Mouse (Mus musculus): ENCODE results near the gene Rbms1. TPM values are rescaled to one million over a fixed set of nuclear protein-coding genes. Genes with fewer than 3 reads are reported as not detected.
A peak's percentile ranks its signal among the peaks of the same experiment; 100 is the strongest.

Gene Rbms1
- polyA plus RNA-seq, 1 experiment from 2014 or later, result 77.3 TPM

DNA sequence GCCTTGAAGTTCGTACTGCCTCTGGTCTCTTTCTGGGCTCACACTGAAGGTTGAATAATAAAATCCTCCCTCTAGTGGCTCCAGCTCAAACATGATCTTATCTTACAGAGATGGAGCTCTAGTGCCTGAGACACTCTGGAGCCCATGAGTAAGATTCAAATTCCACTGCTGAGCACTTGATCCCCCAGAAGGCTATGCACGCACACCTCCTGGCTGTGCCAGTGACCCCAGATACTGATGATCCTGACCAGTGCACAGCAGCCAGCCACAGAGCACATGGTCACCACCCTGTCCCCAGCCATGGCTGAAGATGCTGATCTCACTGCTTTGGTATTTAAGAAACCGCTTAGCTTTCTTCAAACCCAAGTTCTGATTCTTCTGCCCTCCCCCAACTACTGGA, 215.4 kb downstream of the Rbms1 start:
- ATAC-seq (peak; percentile 96), DNase-seq (ENCODE audit: low read depth, low spot score) (peak; percentile 64)
- CTCF ChIA-PET, result interaction anchor here (0.7 to 3.0 kb wide), 14 partner anchors 12 to 708 kb away, joined by 3 to 12 read pairs (median 4); no protein-coding TSS in a partner anchor
- POLR2A ChIA-PET, result no interaction called here
- peak; percentile 68 for TF ChIP-seq CTCF (IDR thresholded peaks at IDR 0.05)
- in situ Hi-C loops (cut with MboI; ENCODE audit: low pct_unique_long_range_greater_than_20kb), result no loop called here
- H3K27me3 ChIP-seq, result no peaks in the 10 kb centered on the region

GRCm38 (mm10) chr2:60744674-60745073, 218.3 kb downstream of the Rbms1 start:
- ATAC-seq, result no peak
- in situ Hi-C loops (cut with MboI; ENCODE audit: low pct_unique_long_range_greater_than_20kb), result no loop called here
- no peak for DNase-seq (ENCODE audit: low read depth, low spot score)
- POLR2A ChIA-PET, result no interaction called here
- CTCF ChIA-PET, result interaction anchor here (0.8 to 1.1 kb wide), 2 partner anchors 12 to 15 kb away, joined by 3 read pairs; no protein-coding TSS in a partner anchor
- H3K27me3 ChIP-seq, result no peaks in the 10 kb centered on the region
- no peak for TF ChIP-seq CTCF (IDR thresholded peaks at IDR 0.05)

- in situ Hi-C loops (cut with MboI; ENCODE audit: low pct_unique_long_range_greater_than_20kb), result no loop called here
- ChIA-PET POLR2A (no interaction called here), CTCF (no interaction called here)
- DNase-seq (ENCODE audit: low read depth, low spot score) (no peak), ATAC-seq (no peak)
- H3K27me3 ChIP-seq, result no peaks in the 10 kb centered on the region
- TF ChIP-seq CTCF (IDR thresholded peaks at IDR 0.05), result no peak
Measured at GRCm38 (mm10) chr2:60739389-60740137, 223.4 kb downstream of the Rbms1 start.

- DNase-seq (ENCODE audit: low read depth, low spot score), result no peak
- no peak for ATAC-seq
- H3K27me3 ChIP-seq, result no peaks in the 10 kb centered on the region
- POLR2A ChIA-PET, result no interaction called here
- in situ Hi-C loops (cut with MboI; ENCODE audit: low pct_unique_long_range_greater_than_20kb), result no loop called here
- no peak for TF ChIP-seq CTCF (IDR thresholded peaks at IDR 0.05)
- CTCF ChIA-PET, result interaction anchor here (0.8 to 7.3 kb wide), 3 partner anchors 10 to 15 kb away, joined by 3 to 34 read pairs (median 5); no protein-coding TSS in a partner anchor
Measured at GRCm38 (mm10) chr2:60730929-60731328, 232.1 kb downstream of the Rbms1 start.

DNA sequence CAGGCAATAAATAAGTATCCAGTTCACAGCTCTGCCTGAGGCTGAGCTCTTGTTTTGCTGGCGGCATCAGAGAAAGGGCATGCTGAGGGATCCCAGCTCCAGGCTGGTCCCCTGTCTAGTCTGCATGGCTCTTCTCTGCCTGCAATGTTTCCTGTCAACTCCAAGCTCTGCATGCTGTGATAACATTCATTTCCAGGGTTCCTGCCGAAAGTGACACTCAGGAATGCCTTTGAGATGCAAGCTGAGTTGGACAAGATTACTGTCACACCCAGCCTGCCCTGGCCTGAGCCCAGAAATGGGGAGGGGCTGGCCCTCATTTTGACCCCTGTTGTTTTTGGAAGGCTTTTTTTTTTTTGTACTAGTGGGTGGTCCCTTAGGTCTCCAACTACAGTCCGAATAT, 233.0 kb downstream of the Rbms1 start:
- DNase-seq (ENCODE audit: low read depth, low spot score) (no peak), ATAC-seq (no peak)
- TF ChIP-seq CTCF (IDR thresholded peaks at IDR 0.05), result no peak

GRCm38 (mm10) chr2:60728902-60729585, 233.9 kb downstream of the Rbms1 start:
- DNase-seq (ENCODE audit: low read depth, low spot score) (no peak), ATAC-seq (no peak)
- in situ Hi-C loops (cut with MboI; ENCODE audit: low pct_unique_long_range_greater_than_20kb), result no loop called here
- ChIA-PET POLR2A (no interaction called here), CTCF (interaction anchor here (0.9 to 7.3 kb wide), 5 partner anchors 10 to 92 kb away, joined by 3 to 34 read pairs (median 6); no protein-coding TSS in a partner anchor)
- H3K27me3 ChIP-seq, result no peaks in the 10 kb centered on the region
- TF ChIP-seq CTCF (IDR thresholded peaks at IDR 0.05), result no peak

More for the DNA sequence above, 233.0 kb downstream of the Rbms1 start:
- ChIA-PET POLR2A (no interaction called here), CTCF (interaction anchor here (1.2 to 7.3 kb wide), 5 partner anchors 11 to 93 kb away, joined by 3 to 34 read pairs (median 6); no protein-coding TSS in a partner anchor)
- H3K27me3 ChIP-seq, result no peaks in the 10 kb centered on the region
- in situ Hi-C loops (cut with MboI; ENCODE audit: low pct_unique_long_range_greater_than_20kb), result no loop called here

DNA sequence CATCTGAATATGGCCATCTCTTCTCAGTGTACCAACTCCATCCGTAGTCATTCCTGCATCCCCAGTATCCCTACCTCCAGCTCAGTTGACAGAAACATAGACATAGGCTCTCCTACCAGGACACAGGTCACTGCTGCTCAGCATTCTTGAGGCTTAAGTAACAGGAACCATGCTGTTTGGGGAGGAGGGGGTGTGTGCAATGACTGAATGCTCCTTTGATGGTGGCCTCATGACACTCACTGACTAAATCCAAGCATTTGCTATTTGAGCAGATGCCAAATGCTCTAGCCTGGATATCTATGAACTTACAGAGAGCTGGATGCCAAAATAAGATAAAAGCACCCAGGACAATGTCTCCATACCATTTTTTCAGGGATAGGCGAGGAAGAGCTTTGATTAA, 238.3 kb downstream of the Rbms1 start:
- in situ Hi-C loops (cut with MboI; ENCODE audit: low pct_unique_long_range_greater_than_20kb), result no loop called here
- TF ChIP-seq CTCF (IDR thresholded peaks at IDR 0.05), result no peak
- ATAC-seq (no peak), DNase-seq (ENCODE audit: low read depth, low spot score) (no peak)
- H3K27me3 ChIP-seq, result no peaks in the 10 kb centered on the region
- POLR2A ChIA-PET, result interaction anchor here (1.3 kb wide), 1 partner anchor 21 kb away, joined by 3 read pairs; no protein-coding TSS in a partner anchor
- CTCF ChIA-PET, result interaction anchor here (0.8 to 1.0 kb wide), 2 partner anchors 11 to 730 kb away, joined by 3 read pairs; no protein-coding TSS in a partner anchor

GRCm38 (mm10) chr2:60722967-60723366, 240.0 kb downstream of the Rbms1 start:
- in situ Hi-C loops (cut with MboI; ENCODE audit: low pct_unique_long_range_greater_than_20kb), result no loop called here
- DNase-seq (ENCODE audit: low read depth, low spot score) (no peak), ATAC-seq (no peak)
- TF ChIP-seq CTCF (IDR thresholded peaks at IDR 0.05), result no peak
- H3K27me3 ChIP-seq, result no peaks in the 10 kb centered on the region
- ChIA-PET POLR2A (interaction anchor here (0.5 kb wide), 1 partner anchor 1100 kb away, joined by 6 read pairs; no protein-coding TSS in a partner anchor), CTCF (interaction anchor here (1.3 to 1.6 kb wide), 3 partner anchors 38 to 732 kb away, joined by 3 read pairs; no protein-coding TSS in a partner anchor)

DNA sequence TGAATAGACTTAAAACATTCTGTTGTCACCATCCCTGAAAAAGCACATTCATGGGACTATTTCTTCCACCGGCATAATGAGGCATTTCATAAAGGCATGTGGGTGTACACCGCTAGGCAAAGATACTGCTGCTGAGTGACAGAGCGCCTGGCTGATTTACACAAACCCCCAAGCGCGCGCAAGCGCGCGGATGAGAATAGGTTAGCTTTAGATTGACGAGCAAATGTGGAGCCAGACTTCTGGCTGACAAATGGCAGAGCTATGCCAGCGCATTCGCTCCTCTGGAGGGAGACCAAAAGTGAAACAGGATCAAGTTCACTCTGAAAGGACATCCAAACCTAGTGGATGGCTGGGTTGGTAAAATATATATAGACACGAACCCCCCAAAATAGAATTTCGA, 240.5 kb downstream of the Rbms1 start, which contains the start of gene Itgb6:
Itgb6 (minus strand) TSS at position 130 of the 400 bp plus-strand sequence.
- no peak for TF ChIP-seq CTCF (IDR thresholded peaks at IDR 0.05)
- in situ Hi-C loops (cut with MboI; ENCODE audit: low pct_unique_long_range_greater_than_20kb), result no loop called here
- ChIA-PET POLR2A (interaction anchor here (0.6 kb wide), 1 partner anchor 129 kb away, joined by 8 read pairs; no protein-coding TSS in a partner anchor), CTCF (interaction anchor here (1.3 to 1.6 kb wide), 3 partner anchors 38 to 732 kb away, joined by 3 read pairs; no protein-coding TSS in a partner anchor)
- DNase-seq (ENCODE audit: low read depth, low spot score) (no peak), ATAC-seq (no peak)
- H3K27me3 ChIP-seq, result no peaks in the 10 kb centered on the region

- TF ChIP-seq CTCF (IDR thresholded peaks at IDR 0.05), result peak; percentile 76
- ATAC-seq (no peak), DNase-seq (ENCODE audit: low read depth, low spot score) (no peak)
- POLR2A ChIA-PET, result no interaction called here
- H3K27me3 ChIP-seq, result no peaks in the 10 kb centered on the region
- CTCF ChIA-PET, result interaction anchor here (0.7 to 5.0 kb wide), 16 partner anchors 10 to 734 kb away, joined by 3 to 34 read pairs (median 4); no protein-coding TSS in a partner anchor
- in situ Hi-C loops (cut with MboI; ENCODE audit: low pct_unique_long_range_greater_than_20kb), result no loop called here
Measured at GRCm38 (mm10) chr2:60720906-60721305, 242.1 kb downstream of the Rbms1 start.
